Mouse (Mus musculus): ENCODE results near the gene Patj. TPM values are rescaled to one million over a fixed set of nuclear protein-coding genes. Genes with fewer than 3 reads are reported as not detected.

The Patj gene
- polyA plus RNA-seq, 1 experiment from 2014 or later = 2.8 TPM

GRCm38 (mm10) chr4:98728716-98729115 is 333.1 kb downstream of the Patj start:
- Histone ChIP-seq H3K9me3 (ENCODE audit: low read length) (no peaks in the 10 kb centered on the region), H3K9ac (replicated peaks) (no peak overlapping the region), H3K4me1 (ENCODE audit: insufficient read depth) (peaks cover 4% of the 10 kb centered on the region), H3K36me3 (replicated peaks; ENCODE audit: insufficient read depth, low read length) (no peaks in the 10 kb centered on the region), H3K4me2 (ENCODE audit: low read depth, low read length) (no peak overlapping the region), H3K4me3 (ENCODE audit: low read depth, low read length) (no peak overlapping the region), H3K27ac (ENCODE audit: low read depth) (no peak overlapping the region), H3K27me3 (ENCODE audit: insufficient read depth, low read length) (peaks cover 28% of the 10 kb centered on the region)
- DNase-seq = no peak
- no peak for ATAC-seq
- 40% methylated on average over 7 of the region's 7 CpGs for WGBS (ENCODE audit: insufficient replicate concordance)
- TF ChIP-seq CTCF (IDR thresholded peaks at IDR 0.05; ENCODE audit: low read depth) (no peak), EP300 (IDR thresholded peaks at IDR 0.05; ENCODE audit: low read depth) (no peak)

GRCm38 (mm10) chr4:98733660-98734059 is 338.1 kb downstream of the Patj start:
- Histone ChIP-seq H3K27ac (ENCODE audit: low read depth) (no peak overlapping the region), H3K9ac (replicated peaks) (no peak overlapping the region), H3K4me1 (ENCODE audit: insufficient read depth) (no peaks in the 10 kb centered on the region), H3K4me2 (ENCODE audit: low read depth, low read length) (no peak overlapping the region), H3K27me3 (ENCODE audit: insufficient read depth, low read length) (peaks cover 5% of the 10 kb centered on the region; the same call in 1 of the 2 replicates), H3K4me3 (ENCODE audit: low read depth, low read length) (no peak overlapping the region), H3K9me3 (ENCODE audit: low read length) (no peaks in the 10 kb centered on the region), H3K36me3 (replicated peaks; ENCODE audit: insufficient read depth, low read length) (no peaks in the 10 kb centered on the region)
- 90% methylated on average over 16 of the region's 16 CpGs for WGBS (ENCODE audit: insufficient replicate concordance)
- DNase-seq (no peak), ATAC-seq (no peak)
- TF ChIP-seq CTCF (IDR thresholded peaks at IDR 0.05; ENCODE audit: low read depth) = no peak
- TF ChIP-seq EP300 (IDR thresholded peaks at IDR 0.05; ENCODE audit: low read depth) = no peak

- TF ChIP-seq EP300 (IDR thresholded peaks at IDR 0.05; ENCODE audit: low read depth) (no peak), CTCF (IDR thresholded peaks at IDR 0.05; ENCODE audit: low read depth) (peak; percentile 54)
- H3K9ac ChIP-seq (replicated peaks) = no peak overlapping the region
- no peaks in the 10 kb centered on the region for H3K36me3 ChIP-seq (replicated peaks; ENCODE audit: insufficient read depth, low read length)
- WGBS (ENCODE audit: insufficient replicate concordance) = 47% methylated on average over 2 of the region's 2 CpGs
- no peak overlapping the region for H3K4me2 ChIP-seq (ENCODE audit: low read depth, low read length)
- H3K27ac ChIP-seq (ENCODE audit: low read depth) = no peak overlapping the region
- no peaks in the 10 kb centered on the region for H3K4me1 ChIP-seq (ENCODE audit: insufficient read depth)
- H3K4me3 ChIP-seq (ENCODE audit: low read depth, low read length) = no peak overlapping the region
- H3K27me3 ChIP-seq (ENCODE audit: insufficient read depth, low read length) = no peaks in the 10 kb centered on the region
- no peak for DNase-seq
- ATAC-seq = no peak
- no peaks in the 10 kb centered on the region for H3K9me3 ChIP-seq (ENCODE audit: low read length)
Observed at GRCm38 (mm10) chr4:98739753-98740152, 344.2 kb downstream of the Patj start.

- 59% methylated on average over 3 of the region's 3 CpGs for WGBS (ENCODE audit: insufficient replicate concordance)
- Histone ChIP-seq H3K36me3 (replicated peaks; ENCODE audit: insufficient read depth, low read length) (no peaks in the 10 kb centered on the region), H3K9ac (replicated peaks) (no peak overlapping the region), H3K4me2 (ENCODE audit: low read depth, low read length) (no peak overlapping the region), H3K9me3 (ENCODE audit: low read length) (no peaks in the 10 kb centered on the region), H3K4me1 (ENCODE audit: insufficient read depth) (no peaks in the 10 kb centered on the region), H3K27ac (ENCODE audit: low read depth) (no peak overlapping the region), H3K4me3 (ENCODE audit: low read depth, low read length) (no peak overlapping the region), H3K27me3 (ENCODE audit: insufficient read depth, low read length) (no peaks in the 10 kb centered on the region)
- no peak for DNase-seq
- no peak for ATAC-seq
- TF ChIP-seq CTCF (IDR thresholded peaks at IDR 0.05; ENCODE audit: low read depth) (no peak), EP300 (IDR thresholded peaks at IDR 0.05; ENCODE audit: low read depth) (no peak)
Observed at GRCm38 (mm10) chr4:98743209-98743905, 347.8 kb downstream of the Patj start.

GRCm38 (mm10) chr4:98743906-98744210 is 348.3 kb downstream of the Patj start:
- no peak for TF ChIP-seq EP300 (IDR thresholded peaks at IDR 0.05; ENCODE audit: low read depth)
- TF ChIP-seq CTCF (IDR thresholded peaks at IDR 0.05; ENCODE audit: low read depth) = no peak
- H3K4me1 ChIP-seq (ENCODE audit: insufficient read depth) = no peaks in the 10 kb centered on the region
- ATAC-seq (no peak), DNase-seq (no peak)
- no peak overlapping the region for H3K4me2 ChIP-seq (ENCODE audit: low read depth, low read length)
- no peaks in the 10 kb centered on the region for H3K27me3 ChIP-seq (ENCODE audit: insufficient read depth, low read length)
- no peaks in the 10 kb centered on the region for H3K9me3 ChIP-seq (ENCODE audit: low read length)
- H3K4me3 ChIP-seq (ENCODE audit: low read depth, low read length) = no peak overlapping the region
- no peaks in the 10 kb centered on the region for H3K36me3 ChIP-seq (replicated peaks; ENCODE audit: insufficient read depth, low read length)
- H3K27ac ChIP-seq (ENCODE audit: low read depth) = no peak overlapping the region
- 29% methylated on average over 7 of the region's 7 CpGs for WGBS (ENCODE audit: insufficient replicate concordance)
- no peak overlapping the region for H3K9ac ChIP-seq (replicated peaks)

- TF ChIP-seq EP300 (IDR thresholded peaks at IDR 0.05; ENCODE audit: low read depth) (no peak), CTCF (IDR thresholded peaks at IDR 0.05; ENCODE audit: low read depth) (no peak)
- WGBS (ENCODE audit: insufficient replicate concordance) = 75% methylated on average over 4 of the region's 4 CpGs
- Histone ChIP-seq H3K4me1 (ENCODE audit: insufficient read depth) (no peaks in the 10 kb centered on the region), H3K27ac (ENCODE audit: low read depth) (no peak overlapping the region), H3K36me3 (replicated peaks; ENCODE audit: insufficient read depth, low read length) (no peaks in the 10 kb centered on the region), H3K9ac (replicated peaks) (no peak overlapping the region), H3K4me3 (ENCODE audit: low read depth, low read length) (no peak overlapping the region), H3K4me2 (ENCODE audit: low read depth, low read length) (no peak overlapping the region), H3K9me3 (ENCODE audit: low read length) (no peaks in the 10 kb centered on the region), H3K27me3 (ENCODE audit: insufficient read depth, low read length) (no peaks in the 10 kb centered on the region)
- DNase-seq (no peak), ATAC-seq (no peak)
Observed at GRCm38 (mm10) chr4:98754456-98754855, 358.9 kb downstream of the Patj start.

All from liver, postnatal 0 days (tissue).